In genomic region chr19:44292083-44292482, GRCm38 (mm10) we compare ENCODE assay signal across 8 mouse cellular contexts. TPM values are rescaled to one million over a fixed set of nuclear protein-coding genes. Genes with fewer than 3 reads are reported as not detected.
DNase-seq lines count a peak whose midpoint lies in the region; ATAC-seq and TF ChIP-seq lines count a peak whose summit lies in the region.

No protein-coding gene starts in this region.

- no peak for DNase-seq in layer of hippocampus, adult 2 months (ENCODE audit: low spot score in 2 of 2)
- no peak for DNase-seq in layer of hippocampus, postnatal 10 days (ENCODE audit: low spot score in 2 of 2)
- DNase-seq in urinary bladder, postnatal 4 days (ENCODE audit: low spot score in 2 of 2): no peak
- DNase-seq in gastrocnemius, postnatal 10 days: no peak
- no peak for DNase-seq in lung, postnatal 4 days

- H3K9ac ChIP-seq in forebrain, embryonic 13.5 days: no peak overlapping the region
- H3K9ac ChIP-seq in intestine, postnatal 0 days (ENCODE audit: low read depth, low read length): no peak overlapping the region

- H3K79me2 ChIP-seq in myocyte (ENCODE audit: control insufficient read depth, insufficient read depth): peaks cover 32% of the 10 kb centered on the region

- H3K27ac ChIP-seq in layer of hippocampus, adult 2 months: peak overlapping the region; percentile 100; the same call in 1 of the 2 replicates
- H3K27ac ChIP-seq in forebrain, embryonic 13.5 days: peak overlapping the region; percentile 99
- peak overlapping the region; percentile 42; the same call in 1 of the 2 replicates for H3K27ac ChIP-seq in intestine, postnatal 0 days (ENCODE audit: low read depth, low read length)

- 59% methylated on average over 2 of the region's 2 CpGs for WGBS in forebrain, embryonic 13.5 days
- WGBS in intestine, postnatal 0 days: 72% methylated on average over 2 of the region's 2 CpGs

- H3K27me3 ChIP-seq in forebrain, embryonic 13.5 days: no peaks in the 10 kb centered on the region
- no peaks in the 10 kb centered on the region for H3K27me3 ChIP-seq in intestine, postnatal 0 days (replicated peaks; ENCODE audit: control insufficient read depth, insufficient read depth, low read length)
- H3K27me3 ChIP-seq in myocyte (ENCODE audit: control insufficient read depth, insufficient read depth, insufficient read length): no peaks in the 10 kb centered on the region

- H3K4me1 ChIP-seq in forebrain, embryonic 13.5 days: peaks cover 46% of the 10 kb centered on the region
- H3K4me1 ChIP-seq in intestine, postnatal 0 days (replicated peaks; ENCODE audit: control insufficient read depth, insufficient read depth, low read length): 0 out of 2 replicates have a peak, but pooled peaks cover 18% of the 10 kb centered on the region

- peak overlapping the region; percentile 99; the same call in 1 of the 2 replicates for H3K4me2 ChIP-seq in forebrain, embryonic 13.5 days
- H3K4me2 ChIP-seq in intestine, postnatal 0 days (replicated peaks; ENCODE audit: low read depth): no peak overlapping the region; the same call in 1 of the 2 replicates
- H3K4me2 ChIP-seq in myocyte (ENCODE audit: low read depth): peak overlapping the region; percentile 98

- no peak overlapping the region for H3K4me3 ChIP-seq in layer of hippocampus, adult 2 months
- H3K4me3 ChIP-seq in forebrain, embryonic 13.5 days: no peak overlapping the region
- H3K4me3 ChIP-seq in intestine, postnatal 0 days (ENCODE audit: low read depth, low read length): no peak overlapping the region
- peak overlapping the region; percentile 100 for H3K4me3 ChIP-seq in myocyte

- no peak for ATAC-seq in forebrain, embryonic 13.5 days
- no peak for ATAC-seq in intestine, postnatal 0 days

- no peaks in the 10 kb centered on the region for H3K9me3 ChIP-seq in forebrain, embryonic 13.5 days (replicated peaks)
- no peaks in the 10 kb centered on the region for H3K9me3 ChIP-seq in intestine, postnatal 0 days (ENCODE audit: control insufficient read depth)

- no peak for TF ChIP-seq POLR2A in myocyte (IDR thresholded peaks at IDR 0.05; ENCODE audit: insufficient read length, low read depth)

- TF ChIP-seq CTCF in layer of hippocampus, adult 2 months (conservative IDR thresholded peaks at IDR 0.05): no peak
- no peak for TF ChIP-seq CTCF in intestine, postnatal 0 days (IDR thresholded peaks at IDR 0.05; ENCODE audit: low read depth)

- no peak overlapping the region for H3ac ChIP-seq in myocyte (ENCODE audit: control insufficient read depth, insufficient read length)

- H3K36me3 ChIP-seq in forebrain, embryonic 13.5 days (ENCODE audit: poor library complexity, severe bottlenecking): peaks cover 23% of the 10 kb centered on the region
- peaks cover 14% of the 10 kb centered on the region; the same call in 1 of the 2 replicates for H3K36me3 ChIP-seq in intestine, postnatal 0 days (ENCODE audit: control insufficient read depth, insufficient read depth)
- peaks cover 23% of the 10 kb centered on the region for H3K36me3 ChIP-seq in myocyte (ENCODE audit: control insufficient read depth, insufficient read depth)

TF ChIP-seq in myocyte, 11 proteins besides CTCF, POLR2A, EP300 and RAD21:
- no peak for TF ChIP-seq USF1 (IDR thresholded peaks at IDR 0.05; ENCODE audit: low read depth)

RNA-seq across cellular contexts. Expression of gene Scd2, which starts 1.4 kb away (rescaled TPM):
- total RNA-seq in layer of hippocampus, adult 2 months (2021): 100 to 1,000 TPM; 597 to 622 TPM
- 100 to 1,000 TPM; 715 to 736 TPM for total RNA-seq in layer of hippocampus, postnatal 10 days (2021)
- 247 and 288 TPM in 2 replicates for polyA plus RNA-seq in forebrain, embryonic 13.5 days (2015; fragmentation: Nextera tagmentation; extraction: Ambion mirVana)
- 35.6 and 42.1 TPM in 2 replicates for polyA plus RNA-seq in intestine, postnatal 0 days (2015; fragmentation: Nextera tagmentation; extraction: Ambion mirVana)
- 868 TPM for polyA plus RNA-seq in myocyte (2012; fragmentation: generic; extraction: Trizol)
- 10 to 100 TPM; 55.2 to 56.7 TPM for total RNA-seq in gastrocnemius, postnatal 10 days (2021)

RNA-seq across cellular contexts. Expression of gene Scd4, which starts 40.8 kb away (rescaled TPM):
- total RNA-seq in layer of hippocampus, adult 2 months (2021): 1 to 10 TPM; 2.3 to 2.5 TPM
- 1 to 10 TPM; 1.5 to 2.8 TPM for total RNA-seq in layer of hippocampus, postnatal 10 days (2021)
- polyA plus RNA-seq in forebrain, embryonic 13.5 days (2015; fragmentation: Nextera tagmentation; extraction: Ambion mirVana): 0.16 and 0.23 TPM in 2 replicates
- 0.04 TPM in 1 of 2 replicates, not detected in the other for polyA plus RNA-seq in intestine, postnatal 0 days (2015; fragmentation: Nextera tagmentation; extraction: Ambion mirVana)
- 0.16 TPM for polyA plus RNA-seq in myocyte (2012; fragmentation: generic; extraction: Trizol)
- total RNA-seq in gastrocnemius, postnatal 10 days (2021): under 1 TPM; 0.33 to 0.61 TPM

Comparison
In these comparisons a context has a peak if more than half of its experiments do, and no peak if none do; other contexts are left out.
1. H3K27ac ChIP-seq: peak in every context shown above with its lines; median percentile 100 in layer of hippocampus, adult 2 months; 99 in forebrain, embryonic 13.5 days; 42 in intestine, postnatal 0 days.
2. RNA of gene Scd2, which starts 1.4 kb away (total RNA-seq): 715 to 736 TPM in layer of hippocampus, postnatal 10 days and 597 to 622 TPM in layer of hippocampus, adult 2 months; 55.2 to 56.7 TPM in gastrocnemius, postnatal 10 days; every median in the first group is over 10 times any median in the second.